Mouse (Mus musculus): ENCODE data around the gene Flywch2. TPM values are rescaled to one million over a fixed set of nuclear protein-coding genes. Genes with fewer than 3 reads are reported as not detected.

Flywch2 gene
- polyA plus RNA-seq (2012; rRNA removed; ENCODE audit: low replicate concordance) = 5.5 and 18.8 TPM in 2 replicates

DNA sequence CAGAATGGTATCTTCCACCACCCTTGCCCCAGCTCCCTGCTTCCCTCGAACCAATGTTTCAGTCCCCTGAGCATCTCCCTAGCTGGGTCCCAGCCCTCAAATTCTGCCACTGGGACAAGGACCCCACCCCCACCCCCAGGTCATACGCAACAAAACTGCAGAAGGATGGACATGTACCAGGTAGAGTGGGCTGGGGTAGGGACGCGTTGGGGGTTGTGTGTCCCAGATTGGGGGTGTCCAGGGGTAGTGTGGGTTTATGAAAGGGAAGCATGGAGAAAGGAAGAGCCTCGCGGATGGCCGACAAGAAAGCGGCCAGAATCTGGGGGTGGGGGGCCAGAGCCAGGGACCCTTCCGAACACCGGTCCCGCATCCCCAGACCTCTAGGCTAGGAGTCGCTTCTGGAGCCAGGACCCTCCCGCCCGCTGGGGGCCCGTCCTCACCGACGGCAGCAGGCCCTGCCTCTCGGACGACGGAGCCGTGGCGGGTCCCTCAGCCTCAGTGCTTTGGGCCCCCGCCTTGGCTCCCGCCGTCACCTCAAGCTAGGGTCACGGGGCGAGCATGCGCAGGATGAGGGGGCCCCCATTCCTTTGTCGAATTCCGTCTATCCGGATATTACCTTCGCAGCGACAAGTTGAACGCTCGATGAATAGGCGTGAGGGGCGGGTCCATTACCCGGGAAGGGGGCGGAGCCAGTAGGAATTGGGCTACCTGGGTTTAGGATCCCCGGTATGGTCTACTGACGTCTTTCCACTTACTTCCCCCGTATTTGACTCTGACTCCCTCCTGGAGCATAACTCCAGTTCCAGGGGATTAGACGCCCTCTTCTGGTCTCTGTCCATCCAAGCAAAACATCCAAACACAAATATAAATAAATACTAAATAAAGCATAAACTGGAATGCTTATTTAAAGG lies at the start of gene Flywch2:
Flywch2 (minus strand) TSS at position 521 of the 911 bp plus-strand sequence.

DNA sequence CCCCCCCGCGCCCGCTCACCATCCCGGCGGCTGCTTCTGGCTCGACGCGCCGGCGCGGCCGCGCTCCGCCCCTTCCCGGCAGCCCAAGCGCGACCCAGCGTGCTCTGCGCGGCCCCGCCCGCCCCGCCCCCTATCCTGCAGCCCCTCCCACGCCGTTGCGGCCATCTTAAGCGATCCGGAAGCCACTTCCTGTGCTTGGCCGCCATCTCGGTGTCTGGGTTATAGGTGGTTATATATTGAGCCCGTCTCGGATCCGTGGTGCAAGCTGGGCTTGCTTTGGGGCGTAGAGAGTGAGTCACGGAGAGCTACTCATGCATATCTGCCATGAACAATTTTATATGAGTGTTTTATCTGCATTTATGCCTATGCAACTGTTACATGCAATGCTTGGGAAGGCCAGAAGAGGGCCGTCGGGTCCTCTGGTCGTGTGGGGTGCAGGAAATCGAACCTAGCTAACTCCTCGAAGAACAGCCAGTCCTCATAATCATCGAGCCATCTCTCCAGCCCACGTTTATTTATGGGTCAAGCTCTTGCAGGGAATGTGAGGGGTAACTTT lies 43.3 kb upstream of the Flywch2 start, which contains the start of gene Elob:
Elob (minus strand) TSS at position 73 of the 556 bp plus-strand sequence.

GRCm38 (mm10) chr17:23790269-23791078 lies 4.6 kb upstream of the Flywch2 start, which contains the start of gene Srrm2:
Srrm2 (plus strand) TSS chr17:23790532.

DNA sequence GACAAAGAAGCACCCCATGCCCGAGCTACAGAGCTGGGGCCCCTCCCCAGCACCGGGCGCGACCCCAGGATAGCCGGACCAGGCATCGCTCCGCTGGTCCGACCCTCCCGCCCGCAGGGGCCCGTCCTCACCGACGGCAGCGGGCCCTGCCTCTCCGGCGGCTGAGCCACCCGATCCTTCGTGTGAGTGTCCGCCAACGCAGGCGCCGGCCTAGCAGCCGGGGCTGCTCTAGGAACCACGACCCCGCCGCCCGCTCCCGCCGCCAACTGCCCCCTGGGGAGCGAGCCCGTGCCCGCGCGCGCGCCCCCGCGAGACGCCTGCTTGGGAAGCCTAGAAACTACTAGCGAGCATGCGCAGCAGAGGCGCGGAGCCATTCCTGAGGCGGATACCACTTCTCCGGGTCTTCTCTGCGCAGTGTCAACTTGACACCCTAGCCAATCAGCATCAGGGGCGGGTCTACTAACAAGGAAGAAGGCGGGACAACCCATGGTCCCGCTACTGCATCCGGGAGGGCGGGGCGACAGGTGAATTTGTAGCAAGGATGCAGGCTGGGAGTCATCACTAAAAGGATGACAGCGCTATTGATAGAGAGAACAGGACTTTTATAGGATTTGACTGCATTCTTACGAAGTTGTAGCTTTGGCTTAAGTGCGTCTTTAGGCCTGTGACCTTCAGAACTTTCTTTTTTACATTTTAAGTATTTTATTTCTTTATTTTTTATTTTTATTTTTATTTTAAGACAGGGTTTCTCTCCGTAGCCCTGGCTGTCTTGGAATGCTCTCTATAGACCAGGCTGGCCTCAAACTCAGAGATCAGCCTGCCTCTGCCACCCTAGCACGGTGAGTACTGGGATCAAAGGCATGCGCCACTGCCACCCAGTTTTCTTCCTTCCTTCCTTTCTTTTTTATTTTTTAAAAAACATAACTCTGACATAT lies 14.3 kb downstream of the Flywch2 start, which contains the start of gene Flywch1:
Flywch1 (minus strand) TSS at position 319 of the 935 bp plus-strand sequence.

DNA sequence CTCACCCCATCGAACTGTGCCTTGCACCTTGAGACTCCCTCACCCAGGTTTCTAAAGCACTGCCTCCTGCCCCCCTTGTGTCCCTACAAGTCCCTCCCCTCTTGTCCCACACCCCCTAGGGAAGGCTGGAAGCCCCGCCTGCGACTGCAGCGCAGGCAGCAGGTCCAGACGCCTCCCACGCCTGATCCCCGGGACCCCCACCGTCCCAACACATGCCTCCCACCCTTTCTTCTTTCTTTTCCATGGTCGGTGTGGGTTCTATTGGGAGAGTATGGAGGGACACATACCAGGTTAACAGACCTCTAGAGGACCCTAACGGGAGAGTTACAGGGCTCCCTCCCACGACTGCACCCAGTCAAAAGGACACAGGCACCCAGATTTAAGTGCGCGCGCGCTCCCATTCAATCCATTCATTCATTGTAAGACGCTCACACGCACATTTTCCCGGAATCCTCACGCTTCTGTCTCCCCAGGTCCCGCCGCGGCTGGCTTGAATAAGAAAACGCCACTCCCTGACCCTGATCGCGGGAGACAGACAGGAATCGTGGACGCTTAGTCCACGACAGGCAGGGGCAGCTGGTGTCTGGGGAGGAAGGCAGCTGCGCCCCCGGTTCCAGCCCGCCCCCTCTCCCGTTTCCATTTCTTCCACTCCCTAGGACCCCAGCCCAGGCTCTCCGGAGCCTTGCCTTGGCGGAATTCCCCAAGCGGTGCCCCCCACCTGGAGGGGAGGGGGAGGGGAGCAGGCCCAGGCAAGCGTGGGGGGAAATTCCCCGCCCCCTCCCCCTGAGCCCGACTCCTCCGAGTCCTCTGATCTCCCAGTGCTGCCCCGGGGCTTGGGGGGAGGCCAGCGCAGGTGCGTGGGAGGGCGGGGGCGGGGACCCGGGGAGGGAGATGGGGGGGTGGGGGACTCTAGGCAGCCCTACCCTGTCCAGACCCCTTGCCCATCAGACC lies 40.3 kb downstream of the Flywch2 start, which contains the start of gene Kremen2:
Kremen2 (minus strand) TSS at position 533 of the 951 bp plus-strand sequence.

GRCm38 (mm10) chr17:23740598-23741021 lies 45.3 kb downstream of the Flywch2 start, which contains the start of gene Paqr4:
Paqr4 (minus strand) TSS chr17:23740867.

Other genes with a start within 250 kb of the Flywch2 start
- 9.9 and 21.8 TPM in 2 replicates for gene Zfp213, start 221.8 kb downstream of the Flywch2 start, polyA plus RNA-seq (2012; rRNA removed; ENCODE audit: low replicate concordance)
- gene Zfp13, start 186.6 kb downstream of the Flywch2 start, polyA plus RNA-seq (2012; rRNA removed; ENCODE audit: low replicate concordance) = 7.4 and 18.3 TPM in 2 replicates
- gene Zscan10, start 185.2 kb downstream of the Flywch2 start, polyA plus RNA-seq (2012; rRNA removed; ENCODE audit: low replicate concordance) = 0.05 and 0.09 TPM in 2 replicates
- 0.37 and 1.3 TPM in 2 replicates for gene Mmp25, start 140.8 kb downstream of the Flywch2 start, polyA plus RNA-seq (2012; rRNA removed; ENCODE audit: low replicate concordance)
- 0.09 and 0.81 TPM in 2 replicates for gene Bicdl2, start 125.6 kb downstream of the Flywch2 start, polyA plus RNA-seq (2012; rRNA removed; ENCODE audit: low replicate concordance)
- 347 and 380 TPM in 2 replicates for gene Hcfc1r1, start 112.5 kb downstream of the Flywch2 start, polyA plus RNA-seq (2012; rRNA removed; ENCODE audit: low replicate concordance)
- 23.8 and 34.1 TPM in 2 replicates for gene Thoc6, start 112.2 kb downstream of the Flywch2 start, polyA plus RNA-seq (2012; rRNA removed; ENCODE audit: low replicate concordance)
- gene Tnfrsf12a, start 108.6 kb downstream of the Flywch2 start, polyA plus RNA-seq (2012; rRNA removed; ENCODE audit: low replicate concordance) = 16.6 and 25.7 TPM in 2 replicates
- 1.6 TPM in 1 of 2 replicates, not detected in the other for gene Cldn6, start 106.8 kb downstream of the Flywch2 start, polyA plus RNA-seq (2012; rRNA removed; ENCODE audit: low replicate concordance)
- 1.7 TPM in 1 of 2 replicates, not detected in the other for gene Cldn9, start 102.1 kb downstream of the Flywch2 start, polyA plus RNA-seq (2012; rRNA removed; ENCODE audit: low replicate concordance)
- 0.05 and 0.06 TPM in 2 replicates for gene 1520401A03Rik, start 63.3 kb downstream of the Flywch2 start, polyA plus RNA-seq (2012; rRNA removed; ENCODE audit: low replicate concordance)
- 22.6 and 25.7 TPM in 2 replicates for gene Pkmyt1, start 59.7 kb downstream of the Flywch2 start, polyA plus RNA-seq (2012; rRNA removed; ENCODE audit: low replicate concordance)
- gene Paqr4, start 45.2 kb downstream of the Flywch2 start, polyA plus RNA-seq (2012; rRNA removed; ENCODE audit: low replicate concordance) = 37.7 and 88.3 TPM in 2 replicates
- gene Kremen2, start 40.2 kb downstream of the Flywch2 start, polyA plus RNA-seq (2012; rRNA removed; ENCODE audit: low replicate concordance) = 0.10 and 0.24 TPM in 2 replicates
- 51.7 and 65.7 TPM in 2 replicates for gene Flywch1, start 14.5 kb downstream of the Flywch2 start, polyA plus RNA-seq (2012; rRNA removed; ENCODE audit: low replicate concordance)
- 400 and 623 TPM in 2 replicates for gene Srrm2, start 4.5 kb upstream of the Flywch2 start, polyA plus RNA-seq (2012; rRNA removed; ENCODE audit: low replicate concordance)
- gene Elob, start 43.1 kb upstream of the Flywch2 start, polyA plus RNA-seq (2012; rRNA removed; ENCODE audit: low replicate concordance) = 589 and 702 TPM in 2 replicates
- gene Prss33, start 50.0 kb upstream of the Flywch2 start, polyA plus RNA-seq (2012; rRNA removed; ENCODE audit: low replicate concordance) = 0.09 and 0.33 TPM in 2 replicates
- gene Prss32, start 57.8 kb upstream of the Flywch2 start, polyA plus RNA-seq (2012; rRNA removed; ENCODE audit: low replicate concordance) = not detected in 2 replicates
- gene Prss41, start 58.1 kb upstream of the Flywch2 start, polyA plus RNA-seq (2012; rRNA removed; ENCODE audit: low replicate concordance) = 0.32 and 0.64 TPM in 2 replicates
- 0.09 TPM in 1 of 2 replicates, not detected in the other for gene Prss21, start 82.0 kb upstream of the Flywch2 start, polyA plus RNA-seq (2012; rRNA removed; ENCODE audit: low replicate concordance)
- not detected in 2 replicates for gene Dcpp1, start 94.8 kb upstream of the Flywch2 start, polyA plus RNA-seq (2012; rRNA removed; ENCODE audit: low replicate concordance)
- not detected in 2 replicates for gene Dcpp2, start 94.8 kb upstream of the Flywch2 start, polyA plus RNA-seq (2012; rRNA removed; ENCODE audit: low replicate concordance)
- gene Dcpp3, start 131.4 kb upstream of the Flywch2 start, polyA plus RNA-seq (2012; rRNA removed; ENCODE audit: low replicate concordance) = not detected in 2 replicates
- not detected in 2 replicates for gene Sbp, start 155.6 kb upstream of the Flywch2 start, polyA plus RNA-seq (2012; rRNA removed; ENCODE audit: low replicate concordance)
- not detected in 2 replicates for gene Sbpl, start 169.2 kb upstream of the Flywch2 start, polyA plus RNA-seq (2012; rRNA removed; ENCODE audit: low replicate concordance)
- gene Prss30, start 194.5 kb upstream of the Flywch2 start, polyA plus RNA-seq (2012; rRNA removed; ENCODE audit: low replicate concordance) = 0.37 and 1.5 TPM in 2 replicates
- 1.0 TPM in 1 of 2 replicates, not detected in the other for gene Prss22, start 212.0 kb upstream of the Flywch2 start, polyA plus RNA-seq (2012; rRNA removed; ENCODE audit: low replicate concordance)

Data from subcutaneous adipose tissue, adult 2 months (tissue).